Mouse (Mus musculus) megakaryocyte, embryonic 14.5 days (primary cell): ENCODE measurements around the gene Axin1.

Source experiments
- FLI1 ChIP-seq: IDR thresholded peaks from 2 replicates; pipeline ENCODE4 v1.6.1; 2012; ENCODE audit warnings: low read length, inconsistent platforms, mixed read lengths
- GATA1 ChIP-seq: IDR thresholded peaks from 3 replicates; pipeline ENCODE4 v1.6.1; 2012; ENCODE audit warnings: mixed read lengths, low read length, inconsistent platforms, borderline replicate concordance

DNA sequence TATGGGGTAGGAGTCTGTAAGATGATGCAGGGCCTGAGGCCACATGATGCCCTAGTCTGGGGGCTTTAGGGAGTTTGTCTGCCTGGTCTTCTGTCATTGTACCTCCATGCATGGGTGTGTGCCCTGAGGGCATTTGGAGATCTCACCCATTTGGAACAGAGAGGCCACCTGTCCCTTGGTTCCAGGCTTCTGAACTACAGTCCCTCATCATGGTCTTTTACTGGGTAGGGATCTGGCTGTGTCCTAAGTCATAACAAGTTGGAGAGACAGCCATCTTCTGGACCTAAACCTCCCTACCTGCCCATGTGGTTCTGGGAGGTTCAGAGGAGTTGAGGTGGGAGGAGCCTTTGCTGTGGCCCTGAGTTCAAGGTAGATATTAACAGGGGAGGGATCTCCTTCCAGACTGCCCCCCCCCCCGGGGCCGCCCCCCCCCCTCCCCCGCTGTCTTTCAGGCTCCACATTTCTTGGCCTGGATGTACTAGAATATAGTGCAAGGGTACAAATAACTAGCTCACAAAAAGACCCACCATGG lies 22.5 kb upstream of the Axin1 start:
- no peak for TF ChIP-seq GATA1
- no peak for TF ChIP-seq FLI1
